Comparison of ENCODE assay signal across 32 mouse cellular contexts in genomic region chr4:63296263-63296662, GRCm38 (mm10). TPM values are rescaled to one million over a fixed set of nuclear protein-coding genes. Genes with fewer than 3 reads are reported as not detected.
DNase-seq lines count a peak whose midpoint lies in the region; ATAC-seq and TF ChIP-seq lines count a peak whose summit lies in the region.
"Had no signal": no experiment of that assay in that cellular context is flagged by ENCODE, and none has a peak within 500 bp of the region (broad histone marks: within the 10 kb centered on the region; RNA-seq: fewer than 3 reads in every experiment).

No protein-coding gene starts in this region.

- no peaks in the 10 kb centered on the region for H3K27me3 ChIP-seq in embryonic facial prominence, embryonic 13.5 days
- H3K27me3 ChIP-seq in hindbrain, embryonic 11.5 days (ENCODE audit: control insufficient read depth, insufficient read depth, low read length): no peaks in the 10 kb centered on the region
- no peaks in the 10 kb centered on the region for H3K27me3 ChIP-seq in heart, embryonic 11.5 days (ENCODE audit: control insufficient read depth, insufficient read depth, low read length)
- H3K27me3 ChIP-seq: forebrain, embryonic 12.5 days; forebrain, embryonic 15.5 days; hindbrain, embryonic 13.5 days; intestine, embryonic 15.5 days had no signal

- ATAC-seq in embryonic facial prominence, embryonic 13.5 days (ENCODE audit: insufficient number of reproducible peaks, insufficient read depth, low FRiP score, low TSS enrichment, low read depth): no peak
- ATAC-seq in hindbrain, embryonic 11.5 days (ENCODE audit: low FRiP score): no peak
- ATAC-seq in heart, embryonic 11.5 days (replicated peaks; ENCODE audit: insufficient number of reproducible peaks, low FRiP score, low TSS enrichment): no peak
- ATAC-seq: activated CD4-positive, CD25-positive, alpha-beta regulatory T cell, adult 4 months; CD4-positive, CD25-positive, alpha-beta regulatory T cell, adult 4 months; forebrain, embryonic 15.5 days; hindbrain, embryonic 16.5 days; intestine, embryonic 15.5 days had no signal

- WGBS in embryonic facial prominence, embryonic 13.5 days: 37% methylated on average over 3 of the region's 3 CpGs
- 70% methylated on average over 3 of the region's 3 CpGs for WGBS in hindbrain, embryonic 11.5 days
- 67% methylated on average over 3 of the region's 3 CpGs for WGBS in heart, embryonic 11.5 days (ENCODE audit: insufficient replicate concordance)

- no peaks in the 10 kb centered on the region for H3K9me3 ChIP-seq in embryonic facial prominence, embryonic 13.5 days
- H3K9me3 ChIP-seq in hindbrain, embryonic 11.5 days (ENCODE audit: control insufficient read depth, low read length): no peaks in the 10 kb centered on the region
- no peaks in the 10 kb centered on the region for H3K9me3 ChIP-seq in heart, embryonic 11.5 days (replicated peaks; ENCODE audit: control insufficient read depth, low read length)
- H3K9me3 ChIP-seq: forebrain, embryonic 12.5 days; forebrain, embryonic 15.5 days; heart, embryonic 10.5 days; hindbrain, embryonic 13.5 days; intestine, embryonic 15.5 days had no signal

- no peak for TF ChIP-seq CTCF in embryonic fibroblast, embryonic 13.5 days (IDR thresholded peaks at IDR 0.05; ENCODE audit: borderline replicate concordance, insufficient read depth, low read length)

- peaks cover 42% of the 10 kb centered on the region for H3K4me1 ChIP-seq in embryonic facial prominence, embryonic 13.5 days
- H3K4me1 ChIP-seq in embryonic fibroblast, embryonic 13.5 days (ENCODE audit: control insufficient read depth, insufficient read depth, low read length): peaks cover 20% of the 10 kb centered on the region
- H3K4me1 ChIP-seq in hindbrain, embryonic 11.5 days (replicated peaks; ENCODE audit: control insufficient read depth, insufficient read depth, low read length): no peaks in the 10 kb centered on the region
- peaks cover 4% of the 10 kb centered on the region; the same call in 1 of the 2 replicates for H3K4me1 ChIP-seq in heart, embryonic 11.5 days (ENCODE audit: control insufficient read depth, insufficient read depth, low read length)
- H3K4me1 ChIP-seq: forebrain, embryonic 12.5 days; intestine, embryonic 15.5 days had no signal

- H3K36me3 ChIP-seq in embryonic facial prominence, embryonic 13.5 days: peaks cover 72% of the 10 kb centered on the region
- H3K36me3 ChIP-seq in hindbrain, embryonic 11.5 days (ENCODE audit: control insufficient read depth, insufficient read depth, low read length): no peaks in the 10 kb centered on the region
- no peaks in the 10 kb centered on the region for H3K36me3 ChIP-seq in heart, embryonic 11.5 days (ENCODE audit: control insufficient read depth, insufficient read depth, low read length)
- H3K36me3 ChIP-seq: forebrain, embryonic 12.5 days; forebrain, embryonic 15.5 days; hindbrain, embryonic 13.5 days had no signal

- TF ChIP-seq POLR2A in embryonic fibroblast, embryonic 13.5 days (IDR thresholded peaks at IDR 0.05; ENCODE audit: low read depth, low read length): no peak

- no peak overlapping the region for H3K9ac ChIP-seq in embryonic facial prominence, embryonic 13.5 days
- no peak overlapping the region for H3K9ac ChIP-seq in hindbrain, embryonic 11.5 days (ENCODE audit: low read depth, low read length)
- no peak overlapping the region for H3K9ac ChIP-seq in heart, embryonic 11.5 days (ENCODE audit: low read depth, low read length)
- H3K9ac ChIP-seq: forebrain, embryonic 12.5 days; forebrain, embryonic 15.5 days; hindbrain, embryonic 13.5 days; intestine, embryonic 15.5 days had no signal

- peak; percentile 30 for DNase-seq in NIH3T3 (ENCODE audit: low read depth)
- DNase-seq in brain, adult 2 months (ENCODE audit: low read depth, low spot score): peak; percentile 54
- DNase-seq in hindbrain, embryonic 11.5 days (ENCODE audit: low spot score): no peak
- DNase-seq: adrenal gland, adult 8-10 months; adrenal gland, postnatal 36 days; cerebellum, adult 11-12 months; cerebellum, adult 8-10 months; cerebellum, postnatal 10 days; cerebellum, postnatal 36 days; embryo, embryonic 11 days; gastrocnemius, adult 2 months; gastrocnemius, postnatal 14 days; heart, adult 18-20 months; kidney, adult 11 months; kidney, adult 8-10 months had no signal

- H3K4me3 ChIP-seq in embryonic facial prominence, embryonic 13.5 days: no peak overlapping the region
- no peak overlapping the region for H3K4me3 ChIP-seq in embryonic fibroblast, embryonic 13.5 days (ENCODE audit: insufficient read depth, low read length)
- no peak overlapping the region for H3K4me3 ChIP-seq in hindbrain, embryonic 11.5 days (ENCODE audit: low read depth, low read length)
- no peak overlapping the region for H3K4me3 ChIP-seq in heart, embryonic 11.5 days (ENCODE audit: low read depth, low read length)
- H3K4me3 ChIP-seq: erythroblast, embryonic 14.5 days; forebrain, embryonic 12.5 days; forebrain, embryonic 15.5 days; gastrocnemius, adult 2 months; heart, embryonic 10.5 days; hindbrain, embryonic 13.5 days; intestine, embryonic 15.5 days had no signal

- no peak overlapping the region for H3K4me2 ChIP-seq in embryonic facial prominence, embryonic 13.5 days
- no peak overlapping the region for H3K4me2 ChIP-seq in hindbrain, embryonic 11.5 days (replicated peaks; ENCODE audit: low read depth, low read length)
- H3K4me2 ChIP-seq in heart, embryonic 11.5 days: no peak overlapping the region
- H3K4me2 ChIP-seq: forebrain, embryonic 12.5 days; forebrain, embryonic 15.5 days; hindbrain, embryonic 13.5 days; intestine, embryonic 15.5 days had no signal

- peak overlapping the region; percentile 49 for H3K27ac ChIP-seq in embryonic facial prominence, embryonic 13.5 days
- peak overlapping the region; percentile 73 for H3K27ac ChIP-seq in embryonic fibroblast, embryonic 13.5 days (ENCODE audit: insufficient read depth, low read length)
- no peak overlapping the region for H3K27ac ChIP-seq in hindbrain, embryonic 11.5 days (ENCODE audit: low read depth, low read length)
- no peak overlapping the region for H3K27ac ChIP-seq in heart, embryonic 11.5 days (ENCODE audit: low read depth, low read length)
- H3K27ac ChIP-seq: forebrain, embryonic 12.5 days; forebrain, embryonic 15.5 days; gastrocnemius, adult 2 months; heart, embryonic 10.5 days; hindbrain, embryonic 13.5 days; intestine, embryonic 15.5 days had no signal

RNA-seq across cellular contexts. Expression of gene Orm1, which starts 48.1 kb away (rescaled TPM):
- not detected in 2 replicates for polyA plus RNA-seq in embryonic facial prominence, embryonic 13.5 days (2015; fragmentation: Nextera tagmentation; extraction: Ambion mirVana)
- not detected in 2 replicates for polyA plus RNA-seq in embryonic fibroblast, embryonic 13.5 days (2011; ENCODE audit: insufficient read length, low read depth, missing spikeins)
- polyA plus RNA-seq in hindbrain, embryonic 11.5 days (2014; fragmentation: Nextera tagmentation; extraction: Ambion mirVana): not detected in 2 replicates
- polyA plus RNA-seq in heart, embryonic 11.5 days (2014; fragmentation: Nextera tagmentation; extraction: Ambion mirVana): not detected in 2 replicates
- polyA plus RNA-seq: activated CD4-positive, CD25-positive, alpha-beta regulatory T cell, adult 4 months; CD4-positive, CD25-positive, alpha-beta regulatory T cell, adult 4 months; cortical plate, adult 2 months; embryonic facial prominence, embryonic 11.5 days; erythroblast, embryonic 14.5 days; forebrain, embryonic 12.5 days; forebrain, embryonic 15.5 days; heart, embryonic 10.5 days; heart, embryonic 14.5 days; heart, postnatal 0 days; hindbrain, embryonic 13.5 days; hindbrain, embryonic 16.5 days; intestine, embryonic 15.5 days had no signal

RNA-seq across cellular contexts. Expression of gene Orm3, which starts 59.7 kb away (rescaled TPM):
- polyA plus RNA-seq in embryonic facial prominence, embryonic 13.5 days (2015; fragmentation: Nextera tagmentation; extraction: Ambion mirVana): not detected in 2 replicates
- polyA plus RNA-seq in embryonic fibroblast, embryonic 13.5 days (2011; ENCODE audit: insufficient read length, low read depth, missing spikeins): not detected in 2 replicates
- polyA plus RNA-seq in hindbrain, embryonic 11.5 days (2014; fragmentation: Nextera tagmentation; extraction: Ambion mirVana): not detected in 2 replicates
- polyA plus RNA-seq in heart, embryonic 11.5 days (2014; fragmentation: Nextera tagmentation; extraction: Ambion mirVana): not detected in 2 replicates
- polyA plus RNA-seq: C2C12; cortical plate, adult 2 months; embryonic facial prominence, embryonic 11.5 days; erythroblast, embryonic 14.5 days; forebrain, embryonic 12.5 days; forebrain, embryonic 15.5 days; heart, embryonic 10.5 days; heart, embryonic 14.5 days; heart, postnatal 0 days; hindbrain, embryonic 13.5 days; hindbrain, embryonic 16.5 days; intestine, embryonic 15.5 days had no signal

Comparison
In these comparisons a context has a peak if more than half of its experiments do, and no peak if none do; other contexts are left out.
1. H3K27ac ChIP-seq: peak in embryonic facial prominence, embryonic 13.5 days (single experiment) and embryonic fibroblast, embryonic 13.5 days (single experiment); none in hindbrain, embryonic 11.5 days (single experiment) and heart, embryonic 11.5 days (single experiment).